Mouse (Mus musculus): ENCODE measurements around the gene Tnik.

Tnik gene

GRCm38 (mm10) chr3:28263002-28263947 lies at the start of gene Tnik:
Tnik (plus strand) TSS chr3:28263214.
- DNase-seq (ENCODE audit: low spot score): peak; percentile 66

- peak; percentile 15 for DNase-seq (ENCODE audit: low spot score)
Observed at GRCm38 (mm10) chr3:28214886-28215311, 48.1 kb upstream of the Tnik start.

- DNase-seq (ENCODE audit: low spot score): no peak
Observed at GRCm38 (mm10) chr3:28217001-28217400, 46.0 kb upstream of the Tnik start.

GRCm38 (mm10) chr3:28219533-28219932 lies 43.5 kb upstream of the Tnik start:
- DNase-seq (ENCODE audit: low spot score): no peak

- DNase-seq (ENCODE audit: low spot score): no peak
Observed at GRCm38 (mm10) chr3:28219964-28220363, 43.0 kb upstream of the Tnik start.

- DNase-seq (ENCODE audit: low spot score): no peak
Observed at GRCm38 (mm10) chr3:28224437-28225356, 38.3 kb upstream of the Tnik start.

- DNase-seq (ENCODE audit: low spot score): no peak
Observed at GRCm38 (mm10) chr3:28225357-28225905, 37.6 kb upstream of the Tnik start.

GRCm38 (mm10) chr3:28226181-28226580 lies 36.8 kb upstream of the Tnik start:
- DNase-seq (ENCODE audit: low spot score): no peak

GRCm38 (mm10) chr3:28228930-28229329 lies 34.1 kb upstream of the Tnik start:
- no peak for DNase-seq (ENCODE audit: low spot score)

- peak; percentile 39 for DNase-seq (ENCODE audit: low spot score)
Observed at GRCm38 (mm10) chr3:28229503-28229902, 33.5 kb upstream of the Tnik start.

GRCm38 (mm10) chr3:28232885-28233284 lies 30.1 kb upstream of the Tnik start:
- DNase-seq (ENCODE audit: low spot score): no peak

- DNase-seq (ENCODE audit: low spot score): no peak
Observed at GRCm38 (mm10) chr3:28234179-28234578, 28.8 kb upstream of the Tnik start.

GRCm38 (mm10) chr3:28236689-28237088 lies 26.3 kb upstream of the Tnik start:
- DNase-seq (ENCODE audit: low spot score): no peak

GRCm38 (mm10) chr3:28238136-28238535 lies 24.9 kb upstream of the Tnik start:
- DNase-seq (ENCODE audit: low spot score): peak; percentile 49

- DNase-seq (ENCODE audit: low spot score): no peak
Observed at GRCm38 (mm10) chr3:28242561-28242960, 20.5 kb upstream of the Tnik start.

GRCm38 (mm10) chr3:28244244-28244890 lies 18.6 kb upstream of the Tnik start:
- DNase-seq (ENCODE audit: low spot score): no peak

GRCm38 (mm10) chr3:28248255-28248957 lies 14.6 kb upstream of the Tnik start:
- DNase-seq (ENCODE audit: low spot score): no peak

GRCm38 (mm10) chr3:28255711-28256110 lies 7.3 kb upstream of the Tnik start:
- DNase-seq (ENCODE audit: low spot score): no peak

- peak; percentile 69 for DNase-seq (ENCODE audit: low spot score)
Observed at GRCm38 (mm10) chr3:28262371-28263001, 528 bp upstream of the Tnik start.

Measured in urinary bladder, postnatal 14 days (tissue).